Mouse (Mus musculus): Measurements from ENCODE around the gene Pbx4.

Pbx4 gene

GRCm38 (mm10) chr8:69874654-69875053 lies 42.4 kb downstream of the Pbx4 start:
- DNase-seq (ENCODE audit: low spot score) = no peak

- no peak for DNase-seq (ENCODE audit: low spot score)
Observed at GRCm38 (mm10) chr8:69876097-69876496, 43.8 kb downstream of the Pbx4 start.

GRCm38 (mm10) chr8:69876967-69877366 lies 44.7 kb downstream of the Pbx4 start:
- DNase-seq (ENCODE audit: low spot score) = no peak

- no peak for DNase-seq (ENCODE audit: low spot score)
Observed at GRCm38 (mm10) chr8:69877396-69877795, 45.1 kb downstream of the Pbx4 start.

- DNase-seq (ENCODE audit: low spot score) = no peak
Observed at GRCm38 (mm10) chr8:69877992-69878391, 45.7 kb downstream of the Pbx4 start.

- no peak for DNase-seq (ENCODE audit: low spot score)
Observed at GRCm38 (mm10) chr8:69879678-69880077, 47.4 kb downstream of the Pbx4 start.

- DNase-seq (ENCODE audit: low spot score) = no peak
Observed at GRCm38 (mm10) chr8:69880841-69881240, 48.5 kb downstream of the Pbx4 start.

- no peak for DNase-seq (ENCODE audit: low spot score)
Observed at GRCm38 (mm10) chr8:69881261-69881865, 49.1 kb downstream of the Pbx4 start.

GRCm38 (mm10) chr8:69882021-69882756 lies 49.9 kb downstream of the Pbx4 start:
- peak; percentile 57 for DNase-seq (ENCODE audit: low spot score)

GRCm38 (mm10) chr8:69882833-69883600 lies 50.7 kb downstream of the Pbx4 start:
- DNase-seq (ENCODE audit: low spot score) = no peak

GRCm38 (mm10) chr8:69884141-69884540 lies 51.9 kb downstream of the Pbx4 start:
- no peak for DNase-seq (ENCODE audit: low spot score)

- DNase-seq (ENCODE audit: low spot score) = no peak
Observed at GRCm38 (mm10) chr8:69887289-69888243, 55.3 kb downstream of the Pbx4 start, which contains the start of gene Cilp2. Cilp2 (minus strand) TSS chr8:69887687.

GRCm38 (mm10) chr8:69888244-69888866 lies 56.1 kb downstream of the Pbx4 start:
- no peak for DNase-seq (ENCODE audit: low spot score)

- DNase-seq (ENCODE audit: low spot score) = no peak
Observed at GRCm38 (mm10) chr8:69888902-69889301, 56.6 kb downstream of the Pbx4 start.

- DNase-seq (ENCODE audit: low spot score) = no peak
Observed at GRCm38 (mm10) chr8:69890813-69891241, 58.5 kb downstream of the Pbx4 start.

GRCm38 (mm10) chr8:69893863-69894262 lies 61.6 kb downstream of the Pbx4 start:
- DNase-seq (ENCODE audit: low spot score) = peak; percentile 48

- DNase-seq (ENCODE audit: low spot score) = no peak
Observed at GRCm38 (mm10) chr8:69894836-69895332, 62.6 kb downstream of the Pbx4 start.

GRCm38 (mm10) chr8:69895772-69896451 lies 63.6 kb downstream of the Pbx4 start:
- no peak for DNase-seq (ENCODE audit: low spot score)

GRCm38 (mm10) chr8:69897857-69898256 lies 65.6 kb downstream of the Pbx4 start:
- no peak for DNase-seq (ENCODE audit: low spot score)

GRCm38 (mm10) chr8:69899876-69900275 lies 67.6 kb downstream of the Pbx4 start:
- DNase-seq (ENCODE audit: low spot score) = no peak

Measured in ovary, postnatal 36 days (tissue).